Mouse (Mus musculus) small intestine, adult 2 months (tissue): ENCODE results near the gene Ap2b1.

Experiments used
- CTCF ChIP-seq: fragments of 200-500 bp; IDR thresholded peaks from 2 replicates; pipeline ENCODE4 v1.5.1; 2012; ENCODE audit warnings: low read depth, mild to moderate bottlenecking, control low read depth, inconsistent platforms, low read length, moderate library complexity, mixed read lengths; ENCODE audit not compliant: insufficient replicate concordance, insufficient read length; ENCODE audit errors: extremely low read depth
- POLR2A ChIP-seq: fragments of 200-500 bp; IDR thresholded peaks from 2 replicates; pipeline ENCODE4 v1.6.1; 2012; ENCODE audit warnings: low read depth, mild to moderate bottlenecking, control low read depth, inconsistent platforms, low read length, moderate library complexity

- no peak for TF ChIP-seq CTCF
- no peak for TF ChIP-seq POLR2A
Observed at GRCm38 (mm10) chr11:83302124-83302523, 3.3 kb downstream of the Ap2b1 start.
